Mouse (Mus musculus): ENCODE measurements around the gene Slc4a1. TPM values are rescaled to one million over a fixed set of nuclear protein-coding genes. Genes with fewer than 3 reads are reported as not detected.
A peak's percentile ranks its signal among the peaks of the same experiment; 100 is the strongest.

The Slc4a1 gene
- total and polyA plus RNA-seq, 2 experiments from 2014 or later: 0.27 to 1.1 TPM

DNA sequence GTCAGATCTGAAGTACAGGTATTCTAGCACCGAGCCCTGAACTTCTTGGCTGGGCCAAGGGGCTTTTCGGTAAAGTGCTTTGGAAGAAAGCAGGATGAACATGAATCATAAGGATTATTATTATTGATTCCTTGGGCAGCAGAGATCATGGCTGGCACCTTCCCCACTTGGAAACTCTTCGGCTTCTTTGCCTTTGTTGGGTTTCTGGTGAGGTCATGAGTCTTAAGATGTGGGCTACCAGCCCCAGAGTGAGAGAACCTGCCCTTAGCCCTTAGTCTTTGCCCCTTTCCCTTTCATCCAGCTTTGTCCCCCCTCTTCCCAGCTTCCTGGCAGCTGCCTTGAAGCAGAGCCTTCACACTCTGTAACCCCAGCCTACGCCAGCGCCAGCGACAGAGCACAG, 44.1 kb downstream of the Slc4a1 start:
- Histone ChIP-seq H3K9me3 (ENCODE audit: low read length) (no peaks in the 10 kb centered on the region), H3K27ac (ENCODE audit: low read depth, low read length) (no peak overlapping the region), H3K36me3 (ENCODE audit: insufficient read depth, low read length) (no peaks in the 10 kb centered on the region), H3K4me2 (ENCODE audit: low read depth, low read length, poor library complexity, severe bottlenecking) (no peak overlapping the region), H3K9ac (replicated peaks; ENCODE audit: low read length, poor library complexity, severe bottlenecking) (no peak overlapping the region), H3K27me3 (ENCODE audit: insufficient read depth, low read length) (no peaks in the 10 kb centered on the region), H3K4me1 (ENCODE audit: insufficient read depth, low read length) (peaks cover 5% of the 10 kb centered on the region), H3K4me3 (ENCODE audit: low read depth, low read length) (no peak overlapping the region)
- 84% methylated on average over 6 of the region's 6 CpGs for WGBS
- DNase-seq (ENCODE audit: low spot score): no peak
- ATAC-seq (ENCODE audit: low FRiP score): no peak
- TF ChIP-seq CTCF (IDR thresholded peaks at IDR 0.05): no peak

DNA sequence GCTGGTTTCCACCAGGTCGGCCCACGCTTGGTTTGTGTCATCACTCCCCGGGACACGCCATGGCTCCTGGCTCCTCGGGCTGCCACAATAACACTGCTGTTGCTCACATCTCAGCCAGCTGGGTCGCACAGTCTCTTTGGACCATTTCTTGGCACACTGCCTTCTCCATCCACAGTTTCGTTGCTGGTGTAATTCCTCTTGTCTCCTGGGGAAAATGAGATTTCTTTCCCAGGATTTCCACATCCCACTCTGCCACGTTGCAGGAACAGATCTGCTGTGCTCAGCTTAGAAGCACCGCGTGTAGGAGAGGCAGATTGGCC, 45.4 kb downstream of the Slc4a1 start:
- DNase-seq (ENCODE audit: low spot score) (peak; percentile 94), ATAC-seq (ENCODE audit: low FRiP score) (no peak)
- Histone ChIP-seq H3K27ac (ENCODE audit: low read depth, low read length) (peak overlapping the region; percentile 98), H3K4me2 (ENCODE audit: low read depth, low read length, poor library complexity, severe bottlenecking) (peak overlapping the region; percentile 64), H3K36me3 (ENCODE audit: insufficient read depth, low read length) (no peaks in the 10 kb centered on the region), H3K9me3 (ENCODE audit: low read length) (no peaks in the 10 kb centered on the region), H3K4me1 (ENCODE audit: insufficient read depth, low read length) (peaks cover 7% of the 10 kb centered on the region), H3K4me3 (ENCODE audit: low read depth, low read length) (peak overlapping the region; percentile 74), H3K9ac (replicated peaks; ENCODE audit: low read length, poor library complexity, severe bottlenecking) (peak overlapping the region; percentile 99), H3K27me3 (ENCODE audit: insufficient read depth, low read length) (no peaks in the 10 kb centered on the region)
- WGBS: 2% methylated on average over 10 of the region's 10 CpGs
- TF ChIP-seq CTCF (IDR thresholded peaks at IDR 0.05): peak; percentile 34

DNA sequence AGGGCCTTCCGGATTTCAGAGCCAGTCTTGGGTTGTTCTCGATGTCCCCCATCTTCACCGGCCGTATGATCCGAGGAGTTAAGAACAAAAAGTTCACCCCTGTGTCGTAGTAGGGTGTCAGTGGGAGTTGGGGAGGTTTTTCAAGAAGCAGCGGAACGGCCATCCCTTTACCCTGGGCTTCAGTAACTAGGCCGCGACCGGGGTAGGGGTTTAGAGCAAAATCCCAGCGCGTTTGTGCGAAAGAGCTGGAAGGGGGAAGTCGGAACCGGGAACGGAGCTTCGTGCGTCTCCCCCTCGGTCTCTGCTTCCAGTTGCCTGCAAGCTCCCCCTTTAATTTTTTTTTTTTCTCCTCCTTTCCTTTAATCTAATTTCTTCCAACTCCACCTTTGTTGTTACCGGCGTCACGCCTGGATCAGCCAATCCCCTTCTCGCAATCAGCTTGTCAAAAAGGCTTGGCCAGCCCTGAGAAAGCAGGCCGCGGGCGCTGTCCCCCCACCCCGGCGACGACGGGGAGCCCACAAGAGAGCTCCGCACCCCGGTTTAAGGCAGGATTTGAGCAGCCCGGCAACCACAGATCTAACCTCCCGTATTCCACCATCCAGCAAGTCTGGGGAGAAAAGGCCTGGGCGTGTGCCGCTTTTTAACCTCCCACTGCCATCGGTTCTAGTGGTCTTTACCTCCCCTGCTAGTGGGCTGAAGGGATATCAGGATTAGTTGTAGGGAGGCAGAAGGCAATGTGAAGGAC, 45.9 kb downstream of the Slc4a1 start:
- Histone ChIP-seq H3K4me3 (ENCODE audit: low read depth, low read length) (peak overlapping the region; percentile 74), H3K4me1 (ENCODE audit: insufficient read depth, low read length) (peaks cover 7% of the 10 kb centered on the region), H3K9me3 (ENCODE audit: low read length) (no peaks in the 10 kb centered on the region), H3K36me3 (ENCODE audit: insufficient read depth, low read length) (peaks cover 2% of the 10 kb centered on the region; the same call in 1 of the 2 replicates), H3K27me3 (ENCODE audit: insufficient read depth, low read length) (no peaks in the 10 kb centered on the region), H3K9ac (replicated peaks; ENCODE audit: low read length, poor library complexity, severe bottlenecking) (peak overlapping the region; percentile 99), H3K4me2 (ENCODE audit: low read depth, low read length, poor library complexity, severe bottlenecking) (peak overlapping the region; percentile 64), H3K27ac (ENCODE audit: low read depth, low read length) (peak overlapping the region; percentile 98)
- under 1% methylated on average over 38 of the region's 38 CpGs for WGBS
- peak; percentile 94 for DNase-seq (ENCODE audit: low spot score)
- TF ChIP-seq CTCF (IDR thresholded peaks at IDR 0.05): no peak
- ATAC-seq (ENCODE audit: low FRiP score): no peak; the same call in 1 of the 2 replicates

DNA sequence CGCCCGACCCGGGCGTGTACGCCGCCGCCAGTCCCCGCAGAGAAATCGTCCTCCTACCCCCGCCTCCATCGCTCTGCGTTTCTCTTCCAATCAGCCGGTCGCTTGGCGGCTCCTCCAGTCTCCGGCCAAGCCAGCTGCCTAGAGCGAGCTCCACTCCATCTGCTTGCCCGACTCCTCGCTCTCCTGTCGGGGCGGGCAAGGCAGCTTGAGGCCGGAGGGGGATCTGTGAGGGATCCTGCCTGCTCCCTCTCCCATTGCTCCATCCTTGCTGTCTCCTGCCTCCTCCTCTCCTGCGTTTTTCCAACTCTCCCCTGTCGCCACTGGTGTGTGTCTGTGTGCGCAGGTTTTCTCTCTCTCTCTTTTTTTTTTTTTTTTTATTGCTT, 46.6 kb downstream of the Slc4a1 start, which contains the start of gene Ubtf:
Gene Ubtf, minus strand, starts transcription at position 333 of the 383 bp plus-strand sequence.
- peaks cover 7% of the 10 kb centered on the region for H3K4me1 ChIP-seq (ENCODE audit: insufficient read depth, low read length)
- peak within 1 kb of the TSS; percentile 99 for H3K9ac ChIP-seq (replicated peaks; ENCODE audit: low read length, poor library complexity, severe bottlenecking)
- H3K27me3 ChIP-seq (ENCODE audit: insufficient read depth, low read length): no peaks in the 10 kb centered on the region
- WGBS: 0% methylated on average over 25 of the region's 25 CpGs
- peak within 1 kb of the TSS; percentile 74 for H3K4me3 ChIP-seq (ENCODE audit: low read depth, low read length)
- peak within 1 kb of the TSS; percentile 98 for H3K27ac ChIP-seq (ENCODE audit: low read depth, low read length)
- TF ChIP-seq CTCF (IDR thresholded peaks at IDR 0.05): no peak
- DNase-seq (ENCODE audit: low spot score) (peak; percentile 93), ATAC-seq (ENCODE audit: low FRiP score) (peak; percentile 29; the same call in 1 of the 2 replicates)
- H3K4me2 ChIP-seq (ENCODE audit: low read depth, low read length, poor library complexity, severe bottlenecking): peak within 1 kb of the TSS; percentile 64
- peaks cover 2% of the 10 kb centered on the region; the same call in 1 of the 2 replicates for H3K36me3 ChIP-seq (ENCODE audit: insufficient read depth, low read length)
- no peaks in the 10 kb centered on the region for H3K9me3 ChIP-seq (ENCODE audit: low read length)

DNA sequence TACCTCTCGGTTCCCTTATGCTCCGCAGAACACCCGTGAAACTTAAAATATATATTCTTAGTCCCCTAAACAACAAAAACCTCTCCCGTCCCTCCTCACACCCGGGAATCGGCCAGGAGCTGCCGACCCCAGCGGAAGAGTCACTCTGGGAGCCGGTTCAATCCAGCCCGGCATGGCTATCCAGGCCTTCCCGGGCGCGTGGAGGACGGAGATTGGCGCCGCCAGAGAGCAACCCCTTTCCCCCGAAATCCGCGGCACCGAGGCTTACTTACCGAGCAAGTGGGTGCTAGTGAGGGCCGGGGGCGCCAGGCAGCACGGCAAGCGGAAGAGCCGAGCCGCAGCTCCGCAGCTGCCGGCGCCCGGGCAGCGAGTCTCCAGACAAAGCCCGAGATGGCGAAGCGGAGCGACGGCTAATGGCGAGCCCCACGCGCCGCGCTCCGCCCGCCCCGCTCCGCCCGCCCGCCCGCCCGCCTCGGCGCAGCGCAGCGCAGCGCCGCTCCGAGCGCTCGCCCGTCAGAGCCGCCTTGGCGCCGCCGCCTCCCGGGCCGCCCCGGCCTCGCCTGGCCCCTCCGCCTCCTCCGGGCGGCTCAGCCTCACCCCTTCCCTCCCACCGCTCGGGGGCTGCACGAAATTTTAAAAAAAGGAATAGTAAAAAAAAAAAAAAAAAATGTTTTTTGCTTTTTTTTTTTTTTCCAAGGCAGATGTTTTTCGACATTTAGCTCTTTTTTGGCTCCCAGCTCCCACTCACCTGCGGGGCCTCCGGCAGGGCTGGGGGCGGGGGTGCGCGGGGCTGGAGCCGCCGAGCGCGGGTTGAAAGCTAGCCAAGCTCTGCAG, 47.2 kb downstream of the Slc4a1 start:
- H3K36me3 ChIP-seq (ENCODE audit: insufficient read depth, low read length): peaks cover 7% of the 10 kb centered on the region; the same call in 1 of the 2 replicates
- TF ChIP-seq CTCF (IDR thresholded peaks at IDR 0.05): no peak
- no peak for ATAC-seq (ENCODE audit: low FRiP score)
- DNase-seq (ENCODE audit: low spot score): peak; percentile 41
- H3K4me2 ChIP-seq (ENCODE audit: low read depth, low read length, poor library complexity, severe bottlenecking): peak overlapping the region; percentile 64
- H3K4me3 ChIP-seq (ENCODE audit: low read depth, low read length): peak overlapping the region; percentile 74
- WGBS: under 1% methylated on average over 79 of the region's 84 CpGs
- H3K9ac ChIP-seq (replicated peaks; ENCODE audit: low read length, poor library complexity, severe bottlenecking): peak overlapping the region; percentile 99
- H3K4me1 ChIP-seq (ENCODE audit: insufficient read depth, low read length): peaks cover 7% of the 10 kb centered on the region
- peak overlapping the region; percentile 98 for H3K27ac ChIP-seq (ENCODE audit: low read depth, low read length)
- no peaks in the 10 kb centered on the region for H3K27me3 ChIP-seq (ENCODE audit: insufficient read depth, low read length)
- no peaks in the 10 kb centered on the region for H3K9me3 ChIP-seq (ENCODE audit: low read length)
